Mouse (Mus musculus) neural tube, embryonic 10.5 days (tissue): ENCODE results near the gene Cic.

ENCODE experiments used
- DNase-seq: peaks from one replicate; pipeline ENCODE4 v3.0.0-alpha.2; 2017; ENCODE audit warnings: low spot score; ENCODE audit errors: extremely low spot score

Cic gene

DNA sequence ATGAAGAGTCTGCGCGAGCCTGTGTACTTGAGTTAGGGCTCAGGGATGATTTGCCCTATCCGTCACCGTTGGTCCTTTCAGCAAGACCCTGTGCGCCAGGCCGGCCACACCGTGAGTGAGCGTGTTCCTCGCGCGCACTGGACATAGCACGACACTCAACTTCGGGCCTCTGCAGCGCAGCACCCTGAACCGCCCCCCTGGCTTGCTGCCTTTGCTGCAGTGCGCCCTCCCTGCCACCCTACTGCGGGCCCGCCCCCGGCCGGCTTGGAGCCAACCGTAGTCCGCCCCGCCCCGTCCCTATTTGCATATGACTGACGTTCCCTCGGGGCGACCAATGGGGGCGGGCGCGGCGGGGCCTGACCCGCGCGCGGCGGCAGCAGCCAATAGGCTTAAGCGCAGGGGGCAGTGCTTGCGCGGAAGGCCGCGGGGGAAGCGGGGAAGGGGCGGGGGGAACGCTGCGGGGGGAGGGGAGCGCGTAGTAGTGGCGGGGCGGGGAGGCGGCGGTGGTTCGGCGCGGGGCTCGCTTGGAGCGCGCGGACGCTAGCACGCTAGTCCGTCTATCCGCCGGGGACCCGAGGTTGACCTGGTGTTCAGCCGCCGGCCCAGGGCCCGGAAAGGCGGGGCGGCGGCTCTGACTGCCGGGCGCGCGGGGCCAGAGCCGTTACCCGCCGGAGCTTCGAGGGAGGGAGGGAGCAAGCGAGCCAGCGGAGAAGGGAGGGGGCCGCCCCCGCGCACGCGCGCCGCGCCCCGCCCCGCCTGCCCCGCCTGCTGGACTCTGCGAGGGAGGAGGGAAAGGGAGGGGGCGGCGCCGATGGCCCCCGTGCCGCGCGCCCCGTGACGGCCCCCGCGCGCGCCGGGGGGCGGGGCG is 14.5 kb downstream of the Cic start:
- DNase-seq: peak; percentile 96

DNA sequence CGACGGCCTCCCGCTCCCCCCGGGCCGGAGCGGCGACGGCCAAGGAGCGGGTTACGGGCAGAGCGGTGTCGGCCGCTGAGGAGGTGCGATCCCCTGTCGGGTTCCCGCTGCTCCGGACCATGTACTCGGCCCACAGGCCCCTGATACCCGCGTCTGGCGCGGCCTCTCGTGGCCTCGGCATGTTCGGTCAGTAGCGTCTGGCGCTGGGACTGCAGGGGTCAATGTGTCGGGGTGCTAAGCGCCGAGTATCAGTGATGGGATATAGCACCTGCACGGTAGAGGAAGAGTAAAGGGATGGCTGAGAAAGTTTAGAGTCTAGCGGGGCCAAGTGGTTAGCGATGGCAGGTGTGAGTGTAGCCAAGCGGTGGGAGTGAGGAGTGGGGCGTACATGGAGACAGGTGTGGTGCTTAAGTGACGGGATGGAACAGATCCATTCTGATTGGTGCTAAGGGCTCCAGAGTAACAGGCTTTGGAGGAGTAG is 15.3 kb downstream of the Cic start:
- DNase-seq: peak; percentile 72

DNA sequence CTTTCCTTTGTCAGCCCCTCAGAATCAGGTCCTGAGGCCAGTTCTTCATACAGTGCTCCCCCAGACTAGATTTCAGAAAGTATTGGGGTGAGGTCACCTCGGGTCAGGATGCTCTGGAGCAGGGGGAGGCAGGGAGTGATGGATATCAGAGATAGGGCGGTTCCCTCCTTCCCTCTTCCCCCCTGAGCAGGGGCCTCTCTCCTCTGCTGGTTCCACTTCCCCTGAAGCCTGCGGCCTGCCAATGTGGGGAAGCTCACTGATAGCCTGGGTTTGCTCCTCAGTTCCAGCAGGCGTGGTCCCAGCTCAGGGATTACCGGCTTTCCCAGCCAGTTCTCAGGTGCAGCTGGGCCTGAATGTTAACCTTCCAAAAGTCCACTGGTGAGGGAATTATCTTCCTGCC is 16.1 kb downstream of the Cic start:
- DNase-seq: no peak

DNA sequence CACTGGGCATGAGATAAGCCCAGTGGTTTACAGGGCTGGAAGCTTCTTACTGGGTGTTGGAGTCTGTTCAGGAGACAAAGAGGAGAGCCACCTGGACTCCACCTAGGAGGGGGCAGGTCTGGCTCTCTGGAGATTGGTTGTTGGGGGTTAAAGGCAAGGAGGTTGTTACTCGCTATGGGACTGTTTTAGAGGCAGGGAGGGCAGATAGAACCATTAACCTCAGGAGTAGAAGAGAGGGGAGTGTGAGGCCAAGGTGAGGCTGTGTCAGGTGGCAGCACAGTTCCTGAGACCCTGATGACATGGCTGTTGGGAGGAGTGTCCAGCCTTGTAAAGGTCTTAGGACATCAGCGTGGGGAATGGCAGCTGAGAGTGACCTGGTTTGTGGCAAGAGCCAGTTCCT is 16.7 kb downstream of the Cic start:
- DNase-seq: no peak

DNA sequence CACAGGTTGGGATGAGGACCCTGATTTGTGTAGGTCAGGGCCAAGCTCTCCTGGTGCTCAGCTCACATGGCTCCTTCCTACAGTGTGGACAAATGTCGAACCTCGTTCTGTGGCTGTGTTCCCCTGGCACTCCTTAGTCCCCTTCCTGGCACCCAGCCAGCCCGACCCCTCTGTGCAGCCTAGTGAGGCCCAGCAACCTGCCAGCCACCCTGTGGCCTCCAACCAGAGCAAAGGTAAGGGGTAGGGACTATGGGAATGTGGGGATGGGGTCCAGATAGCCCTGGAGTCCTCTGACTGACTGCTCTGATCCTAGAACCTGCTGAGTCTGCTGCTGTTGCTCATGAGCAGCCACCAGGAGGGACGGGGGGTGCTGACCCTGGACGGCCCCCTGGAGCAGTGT is 17.3 kb downstream of the Cic start:
- no peak for DNase-seq

DNA sequence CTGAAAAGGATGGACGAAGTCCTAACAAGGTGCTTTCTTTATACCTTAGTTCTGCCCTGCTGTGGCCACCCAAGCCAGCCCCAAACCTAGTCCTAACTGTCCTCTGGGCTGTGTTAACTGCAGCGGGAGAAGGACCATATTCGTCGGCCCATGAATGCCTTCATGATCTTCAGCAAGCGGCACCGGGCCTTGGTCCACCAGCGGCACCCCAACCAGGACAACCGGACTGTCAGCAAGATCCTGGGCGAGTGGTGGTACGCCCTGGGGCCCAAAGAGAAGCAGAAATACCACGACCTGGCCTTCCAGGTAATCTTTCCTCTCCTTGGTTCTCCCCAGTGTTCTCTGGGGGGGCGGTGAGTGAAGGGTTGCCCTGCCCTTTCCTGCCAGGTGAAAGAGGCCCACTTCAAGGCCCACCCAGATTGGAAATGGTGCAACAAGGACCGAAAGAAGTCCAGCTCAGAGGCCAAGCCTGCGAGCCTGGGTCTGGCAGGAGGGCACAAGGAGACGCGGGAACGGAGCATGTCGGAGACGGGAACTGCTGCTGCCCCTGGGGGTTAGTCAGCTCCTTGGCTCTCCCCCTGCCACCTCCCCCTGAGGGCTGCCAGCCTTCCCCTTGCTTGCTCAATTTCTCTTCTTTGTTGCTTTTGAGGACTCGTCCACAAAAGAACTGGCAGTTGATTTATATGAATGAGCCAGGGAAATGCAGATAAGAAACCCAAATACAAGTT is 18.2 kb downstream of the Cic start:
- no peak for DNase-seq

DNA sequence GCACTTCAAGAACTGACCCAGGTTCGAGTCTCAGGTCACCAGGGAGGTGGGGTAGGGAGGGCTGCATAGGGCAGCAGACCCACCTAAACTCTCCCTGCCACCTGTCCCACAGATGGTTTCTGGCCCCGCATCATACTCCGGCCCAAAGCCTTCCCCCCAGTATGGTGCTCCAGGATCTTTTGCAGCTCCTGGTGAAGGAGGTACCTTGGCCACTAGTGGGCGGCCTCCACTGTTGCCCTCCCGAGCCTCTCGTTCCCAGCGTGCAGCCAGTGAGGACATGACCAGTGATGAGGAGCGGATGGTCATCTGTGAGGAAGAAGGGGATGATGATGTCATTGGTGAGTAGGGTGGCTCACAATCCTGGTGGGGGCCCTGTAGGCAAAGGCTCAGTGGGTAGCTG is 19.5 kb downstream of the Cic start:
- no peak for DNase-seq

DNA sequence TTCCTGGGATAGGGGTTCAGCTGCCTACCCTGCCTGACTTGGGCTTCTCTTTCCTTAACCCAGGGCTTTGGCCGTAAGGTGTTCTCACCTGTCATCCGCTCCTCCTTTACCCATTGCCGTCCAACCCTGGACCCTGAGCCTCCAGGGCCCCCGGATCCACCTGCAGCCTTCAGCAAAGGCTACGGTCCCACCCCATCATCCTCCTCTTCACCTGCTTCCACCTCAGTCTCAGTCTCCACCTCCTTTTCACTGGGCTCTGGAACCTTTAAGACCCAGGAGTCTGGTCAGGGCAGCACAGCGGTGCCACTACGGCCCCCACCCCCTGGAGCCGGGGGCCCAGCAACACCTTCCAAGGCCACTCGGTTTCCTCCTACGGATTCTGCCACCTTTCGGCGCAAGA is 20.5 kb downstream of the Cic start:
- DNase-seq: no peak

DNA sequence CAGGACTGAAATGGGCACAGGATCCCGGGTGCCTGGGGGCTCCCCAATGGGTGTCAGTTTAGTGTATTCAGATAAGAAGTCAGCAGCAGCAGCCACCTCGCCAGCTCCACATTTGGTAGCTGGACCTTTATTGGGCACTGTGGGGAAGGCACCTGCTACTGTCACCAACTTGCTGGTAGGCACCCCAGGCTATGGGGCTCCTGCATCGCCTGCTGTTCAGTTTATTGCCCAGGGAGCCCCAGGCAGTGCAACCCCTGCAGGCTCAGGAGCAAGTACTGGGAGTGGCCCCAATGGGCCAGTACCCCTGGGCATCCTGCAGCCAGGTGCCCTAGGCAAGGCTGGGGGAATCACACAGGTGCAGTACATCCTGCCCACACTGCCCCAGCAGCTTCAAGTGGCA is 21.2 kb downstream of the Cic start:
- no peak for DNase-seq

DNA sequence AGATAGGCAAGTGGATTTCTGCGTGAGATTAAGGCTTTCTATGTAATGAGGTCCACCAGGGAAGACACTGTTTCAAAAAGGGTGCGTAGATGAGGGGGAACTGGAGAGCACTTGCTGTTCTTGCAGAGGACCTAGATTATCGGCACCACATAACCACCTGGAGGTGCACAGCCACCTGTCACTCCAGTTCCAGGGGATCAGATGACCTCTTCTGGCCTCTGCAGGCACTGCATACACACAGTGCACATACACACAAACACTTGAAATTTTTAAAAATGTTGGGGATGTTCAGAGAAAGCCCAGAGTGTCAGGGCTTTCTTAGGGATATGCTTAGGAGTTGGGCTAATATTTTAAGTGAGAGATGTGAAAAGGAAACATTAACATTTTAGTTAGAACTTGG is 22.4 kb downstream of the Cic start:
- no peak for DNase-seq

DNA sequence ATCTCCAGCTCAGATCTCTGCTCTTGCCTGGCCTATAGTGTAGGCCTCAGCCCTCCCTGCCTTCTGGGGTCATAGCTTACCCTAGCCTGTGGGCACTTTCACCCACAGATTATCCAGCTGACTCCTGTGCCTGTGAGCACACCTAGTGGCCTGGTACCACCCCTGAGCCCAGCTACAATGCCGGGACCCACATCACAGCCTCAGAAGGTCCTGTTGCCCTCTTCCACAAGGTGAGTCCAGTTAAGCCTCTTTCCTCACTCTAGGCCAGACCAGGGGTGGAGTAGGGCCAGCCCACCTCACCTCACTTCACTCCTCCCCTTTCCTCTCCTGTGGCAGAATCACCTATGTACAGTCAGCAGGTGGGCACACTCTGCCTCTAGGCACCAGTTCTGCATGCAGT is 23.0 kb downstream of the Cic start:
- DNase-seq: no peak

DNA sequence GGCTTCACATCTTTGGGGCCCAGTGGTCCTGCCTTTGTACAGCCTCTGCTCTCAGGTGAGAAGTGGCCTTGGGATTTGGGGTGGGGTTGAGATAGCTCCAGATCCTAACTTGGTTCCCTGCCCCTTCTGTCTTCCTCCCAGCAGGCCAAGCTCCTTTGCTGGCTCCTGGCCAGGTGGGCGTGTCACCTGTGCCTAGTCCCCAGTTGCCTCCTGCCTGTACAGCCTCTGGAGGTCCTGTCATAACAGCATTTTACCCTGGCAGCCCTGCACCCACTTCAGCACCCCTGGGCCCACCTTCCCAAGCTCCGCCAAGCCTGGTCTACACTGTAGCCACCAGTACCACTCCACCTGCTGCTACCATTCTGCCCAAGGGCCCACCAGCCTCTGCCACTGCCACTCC is 23.4 kb downstream of the Cic start:
- no peak for DNase-seq

DNA sequence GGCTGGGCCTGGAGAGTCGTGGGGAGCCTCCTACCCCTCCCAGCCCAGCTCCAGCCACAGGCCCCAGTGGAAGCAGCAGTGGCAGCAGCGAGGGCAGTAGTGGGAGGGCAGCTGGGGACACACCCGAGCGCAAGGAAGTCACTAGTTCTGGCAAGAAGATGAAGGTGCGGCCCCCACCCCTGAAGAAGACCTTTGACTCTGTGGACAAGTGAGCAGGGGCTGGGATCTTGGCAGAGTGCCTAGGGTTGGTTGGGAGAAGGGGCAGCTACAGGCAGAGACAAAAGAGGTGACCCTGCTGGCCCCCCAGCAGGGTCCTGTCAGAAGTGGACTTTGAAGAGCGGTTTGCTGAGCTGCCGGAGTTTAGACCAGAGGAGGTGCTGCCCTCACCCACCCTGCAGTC is 24.6 kb downstream of the Cic start:
- no peak for DNase-seq

DNA sequence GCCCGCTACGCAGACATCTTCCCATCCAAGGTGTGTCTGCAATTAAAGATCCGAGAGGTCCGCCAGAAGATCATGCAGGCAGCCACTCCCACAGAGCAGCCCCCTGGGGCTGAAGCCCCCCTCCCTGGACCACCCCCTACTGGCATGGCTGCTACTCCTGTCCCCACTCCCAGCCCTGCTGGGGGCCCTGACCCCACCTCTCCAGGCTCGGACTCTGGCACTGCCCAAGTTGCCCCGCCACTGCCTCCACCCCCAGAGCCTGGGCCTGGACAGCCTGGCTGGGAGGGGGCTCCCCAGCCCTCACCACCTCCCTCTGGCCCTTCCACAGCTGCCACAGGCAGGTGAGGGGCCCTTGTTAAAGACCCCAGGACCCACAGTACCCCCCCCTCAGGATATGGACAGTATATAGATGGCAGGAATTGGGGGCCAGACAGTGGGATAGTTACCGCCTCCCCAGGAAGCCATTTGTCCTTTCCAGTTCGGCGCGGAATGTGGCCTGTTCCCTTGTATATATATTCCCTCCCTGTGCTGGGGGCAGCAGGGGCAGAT is 25.8 kb downstream of the Cic start:
- no peak for DNase-seq

DNA sequence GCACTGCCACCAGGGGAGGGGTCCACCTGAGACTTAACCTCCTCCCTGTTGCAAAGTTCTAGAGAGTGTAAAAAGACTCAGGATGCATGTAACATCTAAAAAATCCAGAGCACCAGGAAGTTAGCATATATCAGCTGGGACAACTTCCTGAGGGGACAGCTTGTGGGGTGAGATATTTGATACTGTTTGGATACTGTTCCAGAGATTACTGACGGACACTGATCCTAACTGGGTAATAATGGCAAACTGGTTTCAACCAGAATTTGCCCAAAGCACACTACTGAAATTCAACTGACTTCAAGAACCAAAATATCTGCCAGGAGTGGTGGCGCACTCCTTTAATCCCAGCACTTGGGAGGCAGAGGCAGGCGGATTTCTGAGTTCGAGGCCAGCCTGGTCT is 27.0 kb downstream of the Cic start:
- no peak for DNase-seq

DNA sequence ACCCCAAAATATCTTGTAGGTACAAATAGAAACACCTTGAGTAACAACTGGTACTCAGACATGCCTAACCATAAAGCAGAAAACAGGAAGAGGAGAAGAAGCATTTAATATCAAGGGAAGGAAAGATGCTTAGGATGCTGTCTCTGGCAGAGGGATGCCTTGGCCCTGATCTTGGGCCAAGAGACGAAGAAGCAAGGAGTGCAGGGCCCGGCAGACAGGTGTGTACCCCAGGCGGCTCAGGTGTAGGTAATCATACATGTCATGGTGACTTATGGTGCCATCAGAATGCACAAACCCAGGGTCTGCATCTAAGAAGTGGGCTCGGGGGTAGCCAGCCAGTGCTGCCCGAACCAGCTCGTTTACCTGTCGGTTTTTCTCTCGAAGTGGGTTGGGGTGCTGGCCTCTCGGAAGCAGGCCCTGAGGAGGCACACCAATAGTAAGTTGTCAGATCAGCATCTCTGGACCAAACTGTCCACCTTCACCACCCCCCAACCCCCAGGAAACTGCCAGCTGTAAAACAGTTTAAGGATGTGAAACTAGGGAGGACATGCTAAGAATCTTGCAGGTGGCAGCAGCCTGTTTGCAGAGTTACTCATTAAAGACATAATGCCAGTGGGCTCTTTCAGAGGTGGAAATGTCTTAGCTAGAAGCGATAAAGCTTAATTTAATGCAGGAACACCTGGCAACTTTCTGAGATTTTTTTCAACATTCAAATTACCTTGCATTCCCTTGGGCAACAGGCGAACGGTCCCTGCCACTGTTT is 27.6 kb downstream of the Cic start:
- DNase-seq: no peak

DNA sequence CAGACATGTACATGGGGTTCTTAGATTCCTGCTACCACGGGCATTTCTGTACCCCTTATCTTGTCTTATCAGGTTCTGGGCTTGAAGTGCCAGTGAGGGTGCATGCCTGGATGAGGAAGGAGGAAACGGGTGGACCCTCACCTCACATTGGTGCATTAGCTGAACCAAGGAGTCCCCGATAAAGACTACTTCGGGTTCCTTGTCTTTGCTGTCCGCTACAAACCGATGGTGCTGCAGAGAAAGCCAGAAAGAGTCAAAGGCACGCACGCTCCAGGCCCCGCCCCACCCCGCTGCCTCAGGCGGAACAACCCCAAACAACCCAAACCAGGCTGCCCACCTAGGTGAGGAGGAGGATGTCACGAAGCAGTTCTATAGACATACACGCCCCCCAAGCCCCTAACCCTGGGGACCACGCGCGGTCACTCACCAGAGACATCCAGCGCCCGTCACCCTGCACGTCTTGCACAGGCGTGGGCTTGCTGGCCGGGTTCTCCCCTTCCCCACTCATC is 29.5 kb downstream of the Cic start:
- DNase-seq: no peak

DNA sequence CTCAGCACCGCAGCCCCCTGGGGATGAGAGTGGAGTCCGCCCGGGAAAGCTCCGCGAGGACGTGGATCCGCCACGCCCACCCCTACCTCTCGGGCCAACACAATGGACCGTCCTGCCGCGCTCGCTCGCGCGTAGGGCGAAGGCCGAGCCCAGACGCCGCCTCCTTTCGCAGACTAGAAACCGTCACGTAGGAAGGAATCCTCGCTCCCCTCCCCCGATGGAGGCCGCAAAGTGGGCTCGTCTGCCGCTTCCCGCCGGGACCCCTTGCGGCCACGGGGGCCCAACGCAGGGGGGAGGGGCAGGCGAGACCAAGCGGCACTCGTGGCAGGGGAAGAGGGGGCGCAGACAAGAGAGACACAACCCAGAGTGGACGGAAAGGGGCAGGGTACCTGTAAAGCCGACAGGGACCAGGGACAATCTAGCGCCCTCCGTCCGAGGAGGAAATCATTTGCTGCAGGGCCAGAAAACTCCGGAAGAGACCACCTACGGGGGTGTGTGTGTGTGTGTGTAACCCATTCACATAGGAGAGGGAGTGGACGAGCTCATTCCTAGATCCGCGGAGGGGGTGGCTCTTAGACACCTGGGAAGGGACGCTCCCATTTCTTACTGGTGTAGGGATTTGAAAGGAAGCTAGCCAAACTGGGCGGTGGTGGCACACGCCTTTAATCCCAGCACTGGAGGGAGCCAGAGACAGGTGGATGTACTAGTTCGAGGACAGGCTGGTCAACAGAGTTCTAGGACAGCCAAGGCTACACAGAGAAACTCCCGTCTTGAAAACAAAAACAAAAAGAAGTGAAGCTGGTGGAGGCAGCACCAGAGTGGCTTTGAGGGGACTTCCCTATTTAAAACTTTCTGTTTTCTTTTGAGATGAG is 30.2 kb downstream of the Cic start, which contains the start of gene Pafah1b3:
Gene Pafah1b3, minus strand, starts transcription at position 533 of the 872 bp plus-strand sequence.
- peak; percentile 90 for DNase-seq

DNA sequence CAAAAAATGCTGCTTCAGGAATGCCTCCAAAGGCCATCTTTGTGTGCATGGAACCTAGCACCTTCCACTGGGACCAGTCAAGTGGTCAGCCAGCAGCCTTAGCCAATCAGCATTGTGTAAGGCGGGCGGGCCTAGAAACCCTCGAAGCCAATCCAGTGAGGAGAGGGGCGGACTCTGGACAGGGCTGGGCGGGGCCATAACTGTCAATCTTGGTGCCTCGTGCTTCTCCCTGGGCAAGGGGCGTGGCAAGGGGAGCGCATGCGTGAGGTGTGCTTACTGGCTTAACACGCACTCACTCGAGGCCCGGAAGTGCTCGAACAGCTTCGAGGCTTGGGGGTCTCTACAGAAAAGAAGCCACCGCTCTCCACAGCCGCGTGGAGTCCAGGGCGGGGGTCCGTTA is 33.6 kb downstream of the Cic start, which contains the start of gene Prr19:
Gene Prr19, plus strand, starts transcription at position 349 of the 400 bp plus-strand sequence.
- DNase-seq: peak; percentile 49

DNA sequence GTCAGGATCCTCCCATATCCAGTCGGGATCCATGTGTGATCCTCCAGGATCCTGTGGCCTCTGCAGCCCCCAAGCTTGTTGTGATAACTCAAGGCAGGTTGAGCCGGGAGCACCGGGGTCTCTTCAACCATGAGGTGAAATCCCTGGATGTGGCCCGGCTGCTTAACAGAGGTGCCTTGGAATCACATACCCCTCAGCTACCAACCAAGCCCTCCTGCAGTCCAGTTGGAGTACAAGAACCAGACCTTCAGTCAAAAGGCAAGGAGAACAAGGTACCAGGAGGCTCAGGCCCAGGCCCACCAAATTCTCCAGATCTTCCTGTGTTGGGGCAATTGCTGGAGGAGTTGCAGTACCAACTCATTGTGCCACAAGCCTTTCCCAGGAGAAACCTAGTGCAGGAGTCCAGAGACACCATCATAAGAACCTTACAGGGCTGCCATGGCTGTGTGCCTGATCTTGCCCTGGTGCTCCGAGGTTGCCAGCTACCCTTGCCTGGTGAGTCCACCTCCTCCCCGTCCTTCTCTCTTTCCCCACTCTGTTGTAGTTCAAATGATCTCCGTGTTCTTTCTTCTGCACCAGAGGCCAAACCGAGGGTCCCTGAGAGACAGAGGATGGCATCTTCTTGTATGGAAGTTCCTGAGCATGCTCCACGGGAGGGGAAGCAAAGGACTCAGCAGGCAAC is 35.6 kb downstream of the Cic start:
- no peak for DNase-seq
